Mouse (Mus musculus) kidney, embryonic 15.5 days (tissue): ENCODE results near the gene Cnot3. TPM values are rescaled to one million over a fixed set of nuclear protein-coding genes. Genes with fewer than 3 reads are reported as not detected.

Source experiments
- ATAC-seq: fragments of 200-750 bp; cut with Nextera tagmentation; replicated peaks from 2 replicates; pipeline ENCODE4 v1.8.0; 2017; ENCODE audit warnings: moderate TSS enrichment; ENCODE audit not compliant: low FRiP score
- H3K27ac ChIP-seq: fragments of 300-500 bp; sonication (generic); 2 replicates; pipeline ENCODE4 v1.5.1; 2015; ENCODE audit warnings: mild to moderate bottlenecking, inconsistent platforms
- H3K27me3 ChIP-seq: fragments of 300-500 bp; sonication (generic); 2 replicates; pipeline ENCODE4 v1.6.1; 2015; ENCODE audit warnings: inconsistent platforms
- H3K36me3 ChIP-seq: fragments of 300-500 bp; sonication (generic); 2 replicates; pipeline ENCODE4 v1.6.1; 2015; ENCODE audit warnings: inconsistent platforms
- H3K4me1 ChIP-seq: fragments of 300-500 bp; sonication (generic); 2 replicates; pipeline ENCODE4 v1.6.1; 2015; ENCODE audit warnings: inconsistent platforms
- H3K4me2 ChIP-seq: fragments of 300-500 bp; sonication (generic); 2 replicates; pipeline ENCODE4 v1.6.1; 2015; ENCODE audit warnings: moderate library complexity, mild to moderate bottlenecking, inconsistent platforms
- H3K4me3 ChIP-seq: fragments of 300-500 bp; sonication (generic); replicated peaks from 2 replicates; pipeline ENCODE4 v1.5.1; 2015; ENCODE audit warnings: mild to moderate bottlenecking, inconsistent platforms
- H3K9ac ChIP-seq: fragments of 300-500 bp; sonication (generic); 2 replicates; pipeline ENCODE4 v1.6.1; 2015; ENCODE audit warnings: mild to moderate bottlenecking, inconsistent platforms
- H3K9me3 ChIP-seq: fragments of 300-500 bp; sonication (generic); replicated peaks from 2 replicates; pipeline ENCODE4 v1.6.1; 2016; ENCODE audit warnings: inconsistent platforms
- WGBS: fragments of 180-500 bp; shearing (Covaris S2); methylation state at CpG from one replicate; pipeline ENCODE4 v1.1.7; 2015; ENCODE audit warnings: mixed read lengths; 5-methylcytosine and 5-hydroxymethylcytosine counted together
- polyA plus RNA-seq: library from polyadenylated mRNA; unstranded; fragments of >200 nt; fragmentation: Nextera tagmentation; extraction: Ambion mirVana; gene quantifications from 2 replicates; pipeline ENCODE4 v1.2.1, GENCODE M21; 2015

The Cnot3 gene
- polyA plus RNA-seq, 1 experiment from 2014 or later = 66.5 TPM

GRCm38 (mm10) chr7:3617242-3617995 lies 27.6 kb upstream of the Cnot3 start, which contains the start of gene Ndufa3:
TSS of gene Ndufa3 (plus strand) at chr7:3617373.
- Histone ChIP-seq H3K36me3 (peaks cover 37% of the 10 kb centered on the region), H3K9ac (peak within 1 kb of the TSS; percentile 79), H3K4me1 (peaks cover 9% of the 10 kb centered on the region), H3K4me3 (peak within 1 kb of the TSS; percentile 72), H3K4me2 (peak within 1 kb of the TSS; percentile 68), H3K9me3 (no peaks in the 10 kb centered on the region), H3K27me3 (no peaks in the 10 kb centered on the region), H3K27ac (peak within 1 kb of the TSS; percentile 82)
- 1% methylated on average over 32 of the region's 32 CpGs for WGBS
- peak; percentile 98 for ATAC-seq

- Histone ChIP-seq H3K9ac (peak overlapping the region; percentile 77), H3K4me1 (peaks cover 24% of the 10 kb centered on the region), H3K36me3 (peaks cover 58% of the 10 kb centered on the region), H3K4me2 (peak overlapping the region; percentile 91), H3K27me3 (no peaks in the 10 kb centered on the region), H3K4me3 (peak overlapping the region; percentile 76), H3K9me3 (no peaks in the 10 kb centered on the region), H3K27ac (0 out of 2 replicates have a peak overlapping the region, but pooled peaks have one; percentile 90)
- WGBS = 35% methylated on average over 4 of the region's 4 CpGs
- peak; percentile 44 for ATAC-seq
These were observed 16.0 kb upstream of the Cnot3 start for GRCm38 (mm10) chr7:3629030-3629429.

GRCm38 (mm10) chr7:3629543-3630477 lies 15.3 kb upstream of the Cnot3 start, which contains the start of the genes Tfpt and Prpf31:
TSS of gene Tfpt (minus strand) at chr7:3629929.
TSS of gene Prpf31 (plus strand) at chr7:3629985.
- peak within 1 kb of the TSS; percentile 76 for H3K4me3 ChIP-seq
- ATAC-seq = peak; percentile 92
- H3K4me2 ChIP-seq = peak within 1 kb of the TSS; percentile 91
- H3K27me3 ChIP-seq = no peaks in the 10 kb centered on the region
- H3K36me3 ChIP-seq = peaks cover 58% of the 10 kb centered on the region
- H3K4me1 ChIP-seq = peaks cover 24% of the 10 kb centered on the region
- H3K9ac ChIP-seq = peak within 1 kb of the TSS; percentile 77
- no peaks in the 10 kb centered on the region for H3K9me3 ChIP-seq
- 1% methylated on average over 47 of the region's 47 CpGs for WGBS
- H3K27ac ChIP-seq = peak within 1 kb of the TSS; percentile 90

DNA sequence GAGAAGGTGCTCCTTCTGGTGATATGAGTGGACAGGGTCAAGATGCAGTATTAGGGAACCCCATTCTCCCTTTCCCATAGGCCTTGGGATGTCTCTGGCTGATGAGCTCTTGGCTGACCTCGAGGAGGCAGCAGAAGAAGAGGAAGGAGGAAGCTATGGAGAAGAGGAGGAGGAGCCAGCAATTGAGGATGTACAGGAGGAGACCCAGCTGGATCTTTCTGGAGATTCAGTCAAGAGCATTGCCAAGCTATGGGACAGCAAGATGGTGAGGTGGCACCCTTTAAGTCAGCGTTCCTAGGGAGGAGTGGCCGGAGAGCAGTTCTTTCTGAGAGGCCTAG lies 14.6 kb upstream of the Cnot3 start:
- Histone ChIP-seq H3K27me3 (no peaks in the 10 kb centered on the region), H3K4me2 (peak overlapping the region; percentile 91), H3K36me3 (peaks cover 58% of the 10 kb centered on the region), H3K9me3 (no peaks in the 10 kb centered on the region), H3K4me3 (peak overlapping the region; percentile 76), H3K9ac (peak overlapping the region; percentile 77), H3K27ac (no peak overlapping the region), H3K4me1 (peaks cover 24% of the 10 kb centered on the region)
- WGBS = 52% methylated on average over 3 of the region's 3 CpGs
- no peak for ATAC-seq

DNA sequence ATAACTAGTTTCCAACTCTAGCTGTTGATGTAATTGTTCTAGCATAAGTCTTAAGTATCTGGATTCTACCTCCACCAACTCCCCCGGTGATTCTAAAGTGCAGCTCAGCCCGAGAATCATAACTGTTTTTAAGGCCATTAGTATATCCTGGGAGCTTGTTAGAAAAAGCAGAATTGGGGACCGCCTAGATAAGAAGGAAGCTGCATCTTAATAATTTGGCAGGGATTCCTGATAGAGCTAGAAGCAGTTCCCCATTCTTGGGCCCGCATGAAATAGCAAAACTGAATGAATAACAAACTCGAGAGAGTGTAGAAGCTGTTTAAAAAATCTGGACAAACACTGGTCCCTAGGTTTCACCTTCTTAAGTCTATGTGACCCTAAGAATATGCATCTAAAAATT lies 1.7 kb upstream of the Cnot3 start:
- H3K4me2 ChIP-seq = peak overlapping the region; percentile 75; the same call in 1 of the 2 replicates
- H3K4me3 ChIP-seq = no peak overlapping the region
- peaks cover 30% of the 10 kb centered on the region for H3K4me1 ChIP-seq
- no peaks in the 10 kb centered on the region for H3K27me3 ChIP-seq
- no peak for ATAC-seq
- WGBS = 68% methylated on average over 5 of the region's 5 CpGs
- H3K36me3 ChIP-seq = peaks cover 53% of the 10 kb centered on the region
- H3K27ac ChIP-seq = no peak overlapping the region
- no peak overlapping the region for H3K9ac ChIP-seq
- no peaks in the 10 kb centered on the region for H3K9me3 ChIP-seq

DNA sequence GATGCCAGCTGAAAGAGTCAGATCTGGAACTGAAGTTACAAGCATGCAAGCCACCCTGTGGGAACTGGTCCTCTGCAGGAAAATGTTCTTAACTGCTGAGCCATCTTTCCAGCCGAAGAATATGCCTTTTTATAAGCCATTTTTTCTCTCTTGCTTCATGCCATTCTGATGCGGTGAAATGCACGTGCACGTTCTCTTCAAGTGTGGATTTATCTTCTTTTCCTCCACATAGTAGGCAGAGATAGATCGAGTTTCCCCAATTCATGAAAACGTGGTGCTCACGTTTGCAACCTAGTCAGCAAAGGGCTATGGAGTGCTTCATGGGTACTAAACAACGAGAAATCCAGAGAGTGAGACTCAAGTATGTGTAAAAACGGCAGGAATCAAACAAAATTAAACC lies 1.2 kb upstream of the Cnot3 start:
- Histone ChIP-seq H3K36me3 (peaks cover 53% of the 10 kb centered on the region), H3K4me3 (peak overlapping the region; percentile 99), H3K9ac (peak overlapping the region; percentile 24; the same call in 1 of the 2 replicates), H3K4me2 (peak overlapping the region; percentile 75), H3K9me3 (no peaks in the 10 kb centered on the region), H3K4me1 (peaks cover 34% of the 10 kb centered on the region), H3K27ac (0 out of 2 replicates have a peak overlapping the region, but pooled peaks have one; percentile 99), H3K27me3 (no peaks in the 10 kb centered on the region)
- ATAC-seq = no peak
- 19% methylated on average over 9 of the region's 9 CpGs for WGBS

- Histone ChIP-seq H3K4me2 (peak overlapping the region; percentile 75), H3K9me3 (no peaks in the 10 kb centered on the region), H3K9ac (peak overlapping the region; percentile 24; the same call in 1 of the 2 replicates), H3K4me1 (peaks cover 38% of the 10 kb centered on the region), H3K27me3 (no peaks in the 10 kb centered on the region), H3K27ac (peak overlapping the region; percentile 99), H3K36me3 (peaks cover 51% of the 10 kb centered on the region), H3K4me3 (peak overlapping the region; percentile 99)
- under 1% methylated on average over 11 of the region's 11 CpGs for WGBS
- ATAC-seq = peak; percentile 0; the same call in 1 of the 2 replicates
These were observed 758 bp upstream of the Cnot3 start for GRCm38 (mm10) chr7:3644348-3644671.

- Histone ChIP-seq H3K9me3 (no peaks in the 10 kb centered on the region), H3K27me3 (no peaks in the 10 kb centered on the region), H3K27ac (peak overlapping the region; percentile 99), H3K36me3 (peaks cover 49% of the 10 kb centered on the region), H3K4me1 (peaks cover 38% of the 10 kb centered on the region), H3K9ac (peak overlapping the region; percentile 100), H3K4me2 (peak overlapping the region; percentile 76), H3K4me3 (peak overlapping the region; percentile 99)
- 0% methylated on average over 53 of the region's 58 CpGs for WGBS
- 0 out of 2 replicates have a peak, but pooled peaks have one; percentile 0 for ATAC-seq
These were observed 489 bp downstream of the Cnot3 start for GRCm38 (mm10) chr7:3645488-3646025.

GRCm38 (mm10) chr7:3646188-3646587 lies 1.1 kb downstream of the Cnot3 start:
- 15% methylated on average over 9 of the region's 9 CpGs for WGBS
- ATAC-seq = no peak
- Histone ChIP-seq H3K9ac (peak overlapping the region; percentile 100), H3K27me3 (no peaks in the 10 kb centered on the region), H3K4me2 (peak overlapping the region; percentile 76), H3K27ac (peak overlapping the region; percentile 99; the same call in 1 of the 2 replicates), H3K36me3 (peaks cover 49% of the 10 kb centered on the region), H3K9me3 (no peaks in the 10 kb centered on the region), H3K4me3 (peak overlapping the region; percentile 99), H3K4me1 (peaks cover 38% of the 10 kb centered on the region)

GRCm38 (mm10) chr7:3646641-3647040 lies 1.6 kb downstream of the Cnot3 start:
- 57% methylated on average over 4 of the region's 4 CpGs for WGBS
- Histone ChIP-seq H3K27me3 (no peaks in the 10 kb centered on the region), H3K36me3 (peaks cover 49% of the 10 kb centered on the region), H3K9ac (peak overlapping the region; percentile 100), H3K4me2 (peak overlapping the region; percentile 76), H3K9me3 (no peaks in the 10 kb centered on the region), H3K27ac (no peak overlapping the region), H3K4me1 (peaks cover 38% of the 10 kb centered on the region), H3K4me3 (peak overlapping the region; percentile 99)
- ATAC-seq = no peak

DNA sequence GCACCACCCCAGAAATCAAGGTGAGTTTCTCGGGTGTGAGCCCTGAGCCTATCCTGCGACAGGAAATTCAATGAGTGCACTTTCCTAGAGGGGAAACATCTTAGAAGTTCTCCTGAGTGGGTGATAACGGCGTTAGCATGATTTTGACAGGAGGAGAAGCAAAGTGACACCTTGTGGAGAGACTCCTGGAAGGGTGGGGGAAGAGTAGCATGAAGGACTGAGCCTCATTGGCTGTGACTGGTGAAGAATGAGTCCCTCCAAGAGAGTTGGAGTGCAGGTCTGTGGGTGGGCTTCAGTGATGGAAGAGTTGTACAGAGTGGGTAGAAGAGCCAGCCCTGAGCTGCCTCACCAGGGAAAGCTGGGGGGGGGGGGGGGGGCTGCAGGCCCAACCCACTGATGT lies 11.9 kb downstream of the Cnot3 start:
- Histone ChIP-seq H3K9ac (no peak overlapping the region), H3K27me3 (no peaks in the 10 kb centered on the region), H3K4me1 (no peaks in the 10 kb centered on the region), H3K9me3 (no peaks in the 10 kb centered on the region), H3K36me3 (peaks cover 100% of the 10 kb centered on the region), H3K27ac (no peak overlapping the region), H3K4me2 (no peak overlapping the region), H3K4me3 (no peak overlapping the region)
- no peak for ATAC-seq
- WGBS = 87% methylated on average over 4 of the region's 4 CpGs
